Mouse (Mus musculus) lung, embryonic 14.5 days (tissue): ENCODE data around the gene Nop2. TPM values are rescaled to one million over a fixed set of nuclear protein-coding genes. Genes with fewer than 3 reads are reported as not detected.

Experiments
- ATAC-seq: fragments of 200-750 bp; cut with Nextera tagmentation; 2 replicates; pipeline ENCODE4 v1.8.0; 2017; ENCODE audit warnings: mild to moderate bottlenecking, moderate TSS enrichment, moderate library complexity; ENCODE audit not compliant: insufficient read depth
- DNase-seq: peaks from one replicate; pipeline ENCODE4 v3.0.0-alpha.2; 2015
- H3K27ac ChIP-seq: fragments of 300-500 bp; sonication (generic); 2 replicates; pipeline ENCODE4 v1.5.1; 2014; ENCODE audit warnings: low read depth, mild to moderate bottlenecking, moderate library complexity
- H3K27me3 ChIP-seq: fragments of 300-500 bp; sonication (generic); 2 replicates; pipeline ENCODE4 v1.6.1; 2014; ENCODE audit warnings: low read length, control low read depth; ENCODE audit not compliant: insufficient read depth
- H3K36me3 ChIP-seq: fragments of 300-500 bp; sonication (generic); 2 replicates; pipeline ENCODE4 v1.6.1; 2014; ENCODE audit warnings: control low read depth; ENCODE audit not compliant: insufficient read depth
- H3K4me1 ChIP-seq: fragments of 300-500 bp; sonication (generic); 2 replicates; pipeline ENCODE4 v1.6.1; 2014; ENCODE audit warnings: antibody characterized with exemption, control low read depth; ENCODE audit not compliant: insufficient read depth
- H3K4me2 ChIP-seq: fragments of 300-500 bp; sonication (generic); 2 replicates; pipeline ENCODE4 v1.6.1; 2014; ENCODE audit warnings: mild to moderate bottlenecking
- H3K4me3 ChIP-seq: fragments of 300-500 bp; sonication (generic); 2 replicates; pipeline ENCODE4 v1.5.1; 2014; ENCODE audit warnings: low read depth, low read length
- H3K9ac ChIP-seq: fragments of 300-500 bp; sonication (generic); 2 replicates; pipeline ENCODE4 v1.6.1; 2014
- H3K9me3 ChIP-seq: fragments of 300-500 bp; sonication (generic); 2 replicates; pipeline ENCODE4 v1.6.1; 2016; ENCODE audit warnings: low read depth, low read length, control low read depth
- CTCF ChIP-seq: IDR thresholded peaks from 2 replicates; pipeline ENCODE4 v1.5.1; 2016; ENCODE audit warnings: antibody characterized with exemption, low read depth
- WGBS: fragments of 180-500 bp; shearing (Covaris S2); extraction: QIAGEN DNeasy Blood & Tissue Kit; methylation state at CpG from one replicate; pipeline ENCODE4 v1.1.7; 2014; 5-methylcytosine and 5-hydroxymethylcytosine counted together
- polyA plus RNA-seq: library from polyadenylated mRNA; unstranded; fragments of >200 nt; fragmentation: Nextera tagmentation; extraction: Ambion mirVana; gene quantifications from 2 replicates; pipeline ENCODE4 v1.2.1, GENCODE M21; 2014

The Nop2 gene
- polyA plus RNA-seq, 1 experiment from 2014 or later = 70.6 TPM

DNA sequence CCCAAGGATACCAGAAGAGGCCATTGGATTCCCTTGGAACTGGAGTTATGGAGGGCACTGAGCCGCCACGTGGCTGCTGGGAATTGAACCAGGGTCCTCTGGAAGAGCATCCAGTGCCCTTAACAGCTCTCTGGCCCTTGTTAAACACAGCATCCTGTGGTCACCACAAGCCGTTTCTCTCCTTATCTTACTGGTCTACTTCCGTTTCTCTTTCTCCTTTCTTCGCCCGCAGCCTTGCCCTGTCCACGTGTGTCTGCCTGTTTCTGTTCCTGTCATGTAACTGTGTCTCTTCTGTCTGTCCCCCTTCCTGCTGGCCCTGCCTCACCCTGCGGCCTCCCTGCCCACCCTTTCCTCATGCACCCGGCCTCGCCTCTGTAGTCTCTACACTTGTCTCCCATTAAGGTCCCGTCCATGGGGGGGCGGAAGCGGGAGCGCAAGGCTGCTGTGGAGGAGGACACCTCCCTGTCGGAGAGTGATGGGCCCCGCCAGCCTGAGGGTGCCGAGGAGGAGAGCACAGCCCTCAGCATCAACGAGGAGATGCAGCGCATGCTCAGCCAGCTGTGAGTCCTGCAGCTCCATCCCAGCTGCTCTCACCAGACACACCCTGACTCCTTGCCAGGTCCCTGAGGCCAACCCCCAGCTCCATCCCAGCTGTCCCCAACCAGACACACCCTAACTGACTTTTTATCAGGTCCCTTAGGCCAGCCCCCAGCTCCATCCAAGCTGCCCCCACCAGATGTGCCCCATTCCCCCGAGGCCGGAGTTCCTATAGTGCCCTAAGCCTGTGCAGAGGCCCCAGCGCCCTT is 20.7 kb downstream of the Nop2 start:
- TF ChIP-seq CTCF = no peak
- ATAC-seq = no peak
- no peak overlapping the region for H3K4me2 ChIP-seq
- H3K4me3 ChIP-seq = no peak overlapping the region
- H3K36me3 ChIP-seq = peaks cover 16% of the 10 kb centered on the region; the same call in 1 of the 2 replicates
- H3K27ac ChIP-seq = no peak overlapping the region
- H3K9ac ChIP-seq = no peak overlapping the region
- no peaks in the 10 kb centered on the region for H3K27me3 ChIP-seq
- 71% methylated on average over 22 of the region's 22 CpGs for WGBS
- H3K4me1 ChIP-seq = no peaks in the 10 kb centered on the region; the same call in 1 of the 2 replicates
- no peak for DNase-seq
- no peaks in the 10 kb centered on the region for H3K9me3 ChIP-seq

GRCm38 (mm10) chr6:125153018-125153389 is 21.3 kb downstream of the Nop2 start:
- Histone ChIP-seq H3K27me3 (no peaks in the 10 kb centered on the region), H3K4me3 (no peak overlapping the region), H3K4me2 (no peak overlapping the region), H3K9ac (no peak overlapping the region), H3K27ac (no peak overlapping the region), H3K9me3 (no peaks in the 10 kb centered on the region), H3K4me1 (no peaks in the 10 kb centered on the region; the same call in 1 of the 2 replicates), H3K36me3 (peaks cover 16% of the 10 kb centered on the region; the same call in 1 of the 2 replicates)
- ATAC-seq (no peak), DNase-seq (no peak)
- WGBS = 78% methylated on average over 5 of the region's 5 CpGs
- no peak for TF ChIP-seq CTCF

GRCm38 (mm10) chr6:125153682-125154081 is 22.0 kb downstream of the Nop2 start:
- Histone ChIP-seq H3K9ac (no peak overlapping the region), H3K27me3 (no peaks in the 10 kb centered on the region), H3K4me3 (no peak overlapping the region), H3K4me2 (no peak overlapping the region), H3K36me3 (peaks cover 19% of the 10 kb centered on the region), H3K9me3 (no peaks in the 10 kb centered on the region), H3K4me1 (no peaks in the 10 kb centered on the region), H3K27ac (no peak overlapping the region)
- WGBS = 90% methylated on average over 4 of the region's 4 CpGs
- no peak for ATAC-seq
- DNase-seq = no peak
- TF ChIP-seq CTCF = no peak

- Histone ChIP-seq H3K4me2 (no peak overlapping the region), H3K9me3 (no peaks in the 10 kb centered on the region), H3K27me3 (no peaks in the 10 kb centered on the region), H3K9ac (no peak overlapping the region), H3K4me3 (no peak overlapping the region), H3K4me1 (no peaks in the 10 kb centered on the region), H3K36me3 (peaks cover 28% of the 10 kb centered on the region), H3K27ac (no peak overlapping the region)
- ATAC-seq = no peak
- TF ChIP-seq CTCF = peak; percentile 50
- peak; percentile 51 for DNase-seq
Observed at GRCm38 (mm10) chr6:125154550-125154949, 22.8 kb downstream of the Nop2 start.

DNA sequence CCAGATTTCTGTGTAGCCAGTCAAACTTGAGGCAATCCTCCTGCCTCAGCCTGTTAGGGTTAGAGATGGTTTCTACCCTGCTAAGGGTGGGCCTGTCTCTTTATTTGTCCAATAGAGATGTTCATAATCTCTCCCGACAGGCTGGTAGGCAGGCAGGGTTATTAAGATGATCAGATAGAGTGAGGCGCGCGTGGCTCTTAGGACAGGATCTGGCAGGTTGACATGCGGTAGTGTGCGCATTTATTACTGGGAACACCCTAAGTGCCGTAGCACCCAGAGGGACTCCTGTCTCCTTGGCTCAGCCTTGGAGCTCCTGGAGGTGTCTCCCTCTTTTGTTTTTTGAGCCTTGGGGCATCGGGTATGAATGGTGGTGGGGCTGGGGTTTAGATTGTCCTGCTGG is 23.6 kb downstream of the Nop2 start:
- H3K36me3 ChIP-seq = peaks cover 33% of the 10 kb centered on the region
- ATAC-seq (no peak), DNase-seq (no peak)
- H3K9ac ChIP-seq = no peak overlapping the region
- H3K9me3 ChIP-seq = no peaks in the 10 kb centered on the region
- H3K4me2 ChIP-seq = no peak overlapping the region
- no peak for TF ChIP-seq CTCF
- H3K27ac ChIP-seq = no peak overlapping the region
- H3K27me3 ChIP-seq = no peaks in the 10 kb centered on the region
- H3K4me3 ChIP-seq = no peak overlapping the region
- 87% methylated on average over 8 of the region's 8 CpGs for WGBS
- no peaks in the 10 kb centered on the region for H3K4me1 ChIP-seq

DNA sequence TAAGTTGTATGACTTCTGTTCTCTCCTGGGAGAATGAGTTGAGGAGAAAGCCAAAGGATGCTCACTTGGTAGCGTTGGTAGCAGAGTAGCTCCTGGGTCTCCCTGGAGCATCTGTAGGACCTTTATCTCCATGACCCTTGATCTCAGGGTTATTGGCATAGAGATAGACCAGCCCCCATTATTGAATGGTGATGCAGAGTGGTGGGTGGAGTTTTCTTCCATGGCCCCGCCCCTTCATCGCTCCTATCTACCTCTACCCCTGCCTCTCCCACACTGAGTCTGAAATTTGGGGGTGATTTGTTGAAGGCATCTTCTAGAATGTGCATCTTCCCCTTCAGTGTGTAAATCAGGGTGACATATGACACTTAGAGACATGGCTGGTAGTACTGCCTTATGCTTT is 24.8 kb downstream of the Nop2 start:
- no peak for ATAC-seq
- 79% methylated on average over 3 of the region's 3 CpGs for WGBS
- TF ChIP-seq CTCF = no peak
- no peak overlapping the region for H3K27ac ChIP-seq
- no peak overlapping the region for H3K9ac ChIP-seq
- no peaks in the 10 kb centered on the region for H3K27me3 ChIP-seq
- no peak overlapping the region for H3K4me2 ChIP-seq
- H3K4me1 ChIP-seq = no peaks in the 10 kb centered on the region
- no peak overlapping the region for H3K4me3 ChIP-seq
- H3K9me3 ChIP-seq = no peaks in the 10 kb centered on the region
- DNase-seq = no peak
- peaks cover 41% of the 10 kb centered on the region for H3K36me3 ChIP-seq

- no peak overlapping the region for H3K27ac ChIP-seq
Observed at GRCm38 (mm10) chr6:125156903-125157614, 25.4 kb downstream of the Nop2 start.

More at GRCm38 (mm10) chr6:125156903-125157614, 25.4 kb downstream of the Nop2 start:
- Histone ChIP-seq H3K9me3 (no peaks in the 10 kb centered on the region), H3K4me1 (no peaks in the 10 kb centered on the region), H3K4me3 (no peak overlapping the region), H3K27me3 (no peaks in the 10 kb centered on the region), H3K36me3 (peaks cover 45% of the 10 kb centered on the region), H3K4me2 (no peak overlapping the region), H3K9ac (no peak overlapping the region)
- WGBS = 52% methylated on average over 7 of the region's 7 CpGs
- ATAC-seq = no peak
- DNase-seq = no peak
- no peak for TF ChIP-seq CTCF
